Mouse (Mus musculus) olfactory bulb, adult 2 months (tissue): ENCODE data around the gene Dvl2.

Experiments used
- CTCF ChIP-seq: fragments of 200-500 bp; IDR thresholded peaks from 2 replicates; pipeline ENCODE4 v1.5.1; 2012; ENCODE audit warnings: low read depth, mild to moderate bottlenecking, low read length, moderate library complexity; ENCODE audit not compliant: insufficient read depth
- POLR2A ChIP-seq: fragments of 200-500 bp; IDR thresholded peaks from 2 replicates; pipeline ENCODE4 v1.6.1; 2012; ENCODE audit warnings: mild to moderate bottlenecking, low read depth, low read length, moderate library complexity; ENCODE audit not compliant: insufficient read depth

- TF ChIP-seq CTCF (no peak), POLR2A (peak; percentile 35; the same call in 1 of the 2 replicates)
These were observed 8.7 kb upstream of the Dvl2 start for GRCm38 (mm10) chr11:69991711-69992110.
